Mouse (Mus musculus) intestine, embryonic 15.5 days (tissue): ENCODE results near the gene Taf6l. TPM values are rescaled to one million over a fixed set of nuclear protein-coding genes. Genes with fewer than 3 reads are reported as not detected.
"Not testable (repeated sequence)": the region's sequence is repeated elsewhere in the genome, so short reads cannot be mapped to it uniquely, and the experiment has no call there.

Experiments used
- ATAC-seq: fragments of 200-750 bp; cut with Nextera tagmentation; 2 replicates; pipeline ENCODE4 v1.8.0; 2017; ENCODE audit warnings: moderate TSS enrichment, moderate library complexity
- H3K27ac ChIP-seq: fragments of 300-500 bp; sonication (generic); 2 replicates; pipeline ENCODE4 v1.5.1; 2015; ENCODE audit warnings: mild to moderate bottlenecking, inconsistent platforms
- H3K27me3 ChIP-seq: fragments of 300-500 bp; sonication (generic); replicated peaks from 2 replicates; pipeline ENCODE4 v1.6.1; 2015; ENCODE audit warnings: inconsistent platforms
- H3K36me3 ChIP-seq: fragments of 300-500 bp; sonication (generic); 2 replicates; pipeline ENCODE4 v1.6.1; 2015; ENCODE audit warnings: inconsistent platforms
- H3K4me1 ChIP-seq: fragments of 300-500 bp; sonication (generic); replicated peaks from 2 replicates; pipeline ENCODE4 v1.6.1; 2015; ENCODE audit warnings: inconsistent platforms
- H3K4me2 ChIP-seq: fragments of 300-500 bp; sonication (generic); replicated peaks from 2 replicates; pipeline ENCODE4 v1.6.1; 2015; ENCODE audit warnings: mild to moderate bottlenecking, inconsistent platforms
- H3K4me3 ChIP-seq: fragments of 300-500 bp; sonication (generic); replicated peaks from 2 replicates; pipeline ENCODE4 v1.5.1; 2015; ENCODE audit warnings: inconsistent platforms
- H3K9ac ChIP-seq: fragments of 300-500 bp; sonication (generic); 2 replicates; pipeline ENCODE4 v1.6.1; 2015; ENCODE audit warnings: inconsistent platforms
- H3K9me3 ChIP-seq: fragments of 300-500 bp; sonication (generic); 2 replicates; pipeline ENCODE4 v1.6.1; 2016; ENCODE audit warnings: inconsistent platforms
- WGBS: fragments of 180-500 bp; shearing (Covaris S2); methylation state at CpG from one replicate; pipeline ENCODE4 v1.1.7; 2015; 5-methylcytosine and 5-hydroxymethylcytosine counted together
- polyA plus RNA-seq: library from polyadenylated mRNA; unstranded; fragments of >200 nt; fragmentation: Nextera tagmentation; extraction: Ambion mirVana; gene quantifications from 2 replicates; pipeline ENCODE4 v1.2.1, GENCODE M21; 2015

The Taf6l gene
- polyA plus RNA-seq, 1 experiment from 2014 or later = 25.2 TPM

GRCm38 (mm10) chr19:8747368-8747767, 38.8 kb downstream of the Taf6l start:
- H3K9ac ChIP-seq = no peak overlapping the region
- no peaks in the 10 kb centered on the region for H3K27me3 ChIP-seq
- peaks cover 8% of the 10 kb centered on the region for H3K4me1 ChIP-seq
- no peak for ATAC-seq
- H3K4me2 ChIP-seq = no peak overlapping the region
- no peak overlapping the region for H3K27ac ChIP-seq
- no peak overlapping the region for H3K4me3 ChIP-seq
- H3K36me3 ChIP-seq = peaks cover 42% of the 10 kb centered on the region
- 83% methylated on average over 2 of the region's 2 CpGs for WGBS
- H3K9me3 ChIP-seq = no peaks in the 10 kb centered on the region

- ATAC-seq = no peak
- H3K9me3 ChIP-seq = no peaks in the 10 kb centered on the region
- peaks cover 40% of the 10 kb centered on the region for H3K36me3 ChIP-seq
- WGBS = 98% methylated on average over 1 of the region's 1 CpGs
- no peak overlapping the region for H3K4me2 ChIP-seq
- no peak overlapping the region for H3K27ac ChIP-seq
- no peak overlapping the region for H3K4me3 ChIP-seq
- H3K27me3 ChIP-seq = no peaks in the 10 kb centered on the region
- H3K4me1 ChIP-seq = peaks cover 17% of the 10 kb centered on the region
- no peak overlapping the region for H3K9ac ChIP-seq
These were observed 40.8 kb downstream of the Taf6l start for GRCm38 (mm10) chr19:8745382-8745781.

- Histone ChIP-seq H3K36me3 (peaks cover 46% of the 10 kb centered on the region), H3K4me2 (peak overlapping the region; percentile 93)
- 12% methylated on average over 14 of the region's 14 CpGs for WGBS
These were observed 44.0 kb downstream of the Taf6l start for GRCm38 (mm10) chr19:8742176-8742575.

GRCm38 (mm10) chr19:8741243-8741869, 44.9 kb downstream of the Taf6l start, which contains the start of gene Stx5a:
Gene Stx5a (plus strand): TSS chr19:8741413.
- Histone ChIP-seq H3K36me3 (peaks cover 45% of the 10 kb centered on the region), H3K4me1 (peaks cover 19% of the 10 kb centered on the region), H3K4me2 (peak within 1 kb of the TSS; percentile 93), H3K27ac (peak within 1 kb of the TSS; percentile 95), H3K4me3 (peak within 1 kb of the TSS; percentile 91), H3K9ac (peak within 1 kb of the TSS; percentile 90), H3K27me3 (no peaks in the 10 kb centered on the region), H3K9me3 (no peaks in the 10 kb centered on the region)
- WGBS = 0% methylated on average over 36 of the region's 36 CpGs
- ATAC-seq = peak; percentile 99

More at GRCm38 (mm10) chr19:8742176-8742575, 44.0 kb downstream of the Taf6l start:
- Histone ChIP-seq H3K27me3 (no peaks in the 10 kb centered on the region), H3K4me1 (peaks cover 19% of the 10 kb centered on the region), H3K27ac (peak overlapping the region; percentile 95), H3K9ac (peak overlapping the region; percentile 90), H3K4me3 (peak overlapping the region; percentile 91), H3K9me3 (no peaks in the 10 kb centered on the region)
- ATAC-seq = no peak

GRCm38 (mm10) chr19:8740603-8741002, 45.6 kb downstream of the Taf6l start, which contains the start of gene 1700092M07Rik:
Gene 1700092M07Rik (plus strand): TSS chr19:8740718.
- Histone ChIP-seq H3K9me3 (no peaks in the 10 kb centered on the region), H3K9ac (peak within 1 kb of the TSS; percentile 58), H3K4me3 (peak within 1 kb of the TSS; percentile 91), H3K4me1 (peaks cover 19% of the 10 kb centered on the region), H3K27ac (peak within 1 kb of the TSS; percentile 95), H3K27me3 (no peaks in the 10 kb centered on the region), H3K36me3 (peaks cover 39% of the 10 kb centered on the region), H3K4me2 (peak within 1 kb of the TSS; percentile 39)
- ATAC-seq = no peak; the same call in 1 of the 2 replicates
- WGBS = 62% methylated on average over 14 of the region's 14 CpGs

- Histone ChIP-seq H3K36me3 (peaks cover 32% of the 10 kb centered on the region), H3K9ac (no peak overlapping the region), H3K27ac (no peak overlapping the region), H3K9me3 (no peaks in the 10 kb centered on the region), H3K27me3 (no peaks in the 10 kb centered on the region), H3K4me3 (no peak overlapping the region), H3K4me2 (no peak overlapping the region), H3K4me1 (peaks cover 19% of the 10 kb centered on the region)
- WGBS = 89% methylated on average over 6 of the region's 6 CpGs
- ATAC-seq = no peak
These were observed 46.6 kb downstream of the Taf6l start for GRCm38 (mm10) chr19:8739646-8740045.

GRCm38 (mm10) chr19:8738911-8739310, 47.3 kb downstream of the Taf6l start:
- H3K4me3 ChIP-seq = no peak overlapping the region
- H3K4me1 ChIP-seq = peaks cover 19% of the 10 kb centered on the region
- no peak overlapping the region for H3K4me2 ChIP-seq
- H3K27me3 ChIP-seq = no peaks in the 10 kb centered on the region
- no peak overlapping the region for H3K9ac ChIP-seq
- 92% methylated on average over 7 of the region's 7 CpGs for WGBS
- H3K27ac ChIP-seq = no peak overlapping the region
- peaks cover 32% of the 10 kb centered on the region for H3K36me3 ChIP-seq
- no peaks in the 10 kb centered on the region for H3K9me3 ChIP-seq
- no peak for ATAC-seq

GRCm38 (mm10) chr19:8736160-8736467, 50.1 kb downstream of the Taf6l start:
- peak overlapping the region; percentile 55 for H3K4me2 ChIP-seq
- H3K4me3 ChIP-seq = peak overlapping the region; percentile 87
- WGBS = 2% methylated on average over 11 of the region's 11 CpGs
- H3K36me3 ChIP-seq = peaks cover 27% of the 10 kb centered on the region
- peak overlapping the region; percentile 64 for H3K27ac ChIP-seq
- peaks cover 9% of the 10 kb centered on the region for H3K4me1 ChIP-seq
- no peaks in the 10 kb centered on the region for H3K27me3 ChIP-seq
- ATAC-seq = peak; percentile 57
- H3K9ac ChIP-seq = peak overlapping the region; percentile 82
- no peaks in the 10 kb centered on the region for H3K9me3 ChIP-seq

- Histone ChIP-seq H3K9ac (peak within 1 kb of the TSS; percentile 82), H3K36me3 (peaks cover 25% of the 10 kb centered on the region), H3K4me1 (peaks cover 4% of the 10 kb centered on the region), H3K4me3 (peak within 1 kb of the TSS; percentile 87), H3K4me2 (peak within 1 kb of the TSS; percentile 55), H3K27me3 (no peaks in the 10 kb centered on the region), H3K27ac (peak within 1 kb of the TSS; percentile 64), H3K9me3 (no peaks in the 10 kb centered on the region)
- ATAC-seq = peak; percentile 97
- WGBS = under 1% methylated on average over 32 of the region's 32 CpGs
These were observed 50.6 kb downstream of the Taf6l start, which contains the start of gene Wdr74 for GRCm38 (mm10) chr19:8735389-8736159. Gene Wdr74 (plus strand): TSS chr19:8735827.

- Histone ChIP-seq H3K9me3 (no peaks in the 10 kb centered on the region), H3K9ac (no peak overlapping the region), H3K27me3 (no peaks in the 10 kb centered on the region), H3K4me2 (no peak overlapping the region), H3K36me3 (peaks cover 17% of the 10 kb centered on the region), H3K4me3 (no peak overlapping the region), H3K27ac (no peak overlapping the region), H3K4me1 (no peaks in the 10 kb centered on the region)
- WGBS = 68% methylated on average over 3 of the region's 3 CpGs
- no peak for ATAC-seq
These were observed 51.9 kb downstream of the Taf6l start for GRCm38 (mm10) chr19:8734334-8734733.

GRCm38 (mm10) chr19:8728335-8729099, 57.7 kb downstream of the Taf6l start:
- ATAC-seq, H3K9me3 ChIP-seq, H3K27ac ChIP-seq, H3K4me1 ChIP-seq, H3K4me2 ChIP-seq, H3K9ac ChIP-seq, H3K4me3 ChIP-seq, H3K27me3 ChIP-seq: not testable (repeated sequence)
- H3K36me3 ChIP-seq = peaks cover 16% of the 10 kb centered on the region
- 49% methylated on average over 3 of the region's 3 CpGs for WGBS

GRCm38 (mm10) chr19:8727495-8728114, 58.6 kb downstream of the Taf6l start:
- H3K4me3 ChIP-seq = no peak overlapping the region
- no peak overlapping the region for H3K9ac ChIP-seq
- H3K36me3 ChIP-seq = peaks cover 16% of the 10 kb centered on the region
- WGBS = 21% methylated on average over 5 of the region's 5 CpGs
- no peak for ATAC-seq
- no peak overlapping the region for H3K4me2 ChIP-seq
- no peak overlapping the region for H3K27ac ChIP-seq
- H3K9me3 ChIP-seq = no peaks in the 10 kb centered on the region
- no peaks in the 10 kb centered on the region for H3K27me3 ChIP-seq
- H3K4me1 ChIP-seq = peaks cover 9% of the 10 kb centered on the region; the same call in 1 of the 2 replicates
